Mouse (Mus musculus): ENCODE data around the gene Trpm1.

- TF ChIP-seq POLR2A (IDR thresholded peaks at IDR 0.05; ENCODE audit: borderline replicate concordance, extremely low read depth, low read depth, low read length) (no peak), CTCF (IDR thresholded peaks at IDR 0.05; ENCODE audit: insufficient read depth, low read length) (no peak)
Measured at GRCm38 (mm10) chr7:64208700-64209099, 55.1 kb downstream of the Trpm1 start.

All from lung, adult 2 months (tissue).